Mouse (Mus musculus) stomach, embryonic 16.5 days (tissue): ENCODE data around the gene Fam131a. TPM values are rescaled to one million over a fixed set of nuclear protein-coding genes. Genes with fewer than 3 reads are reported as not detected.

ENCODE experiments used
- ATAC-seq: fragments of 200-750 bp; cut with Nextera tagmentation; 2 replicates; pipeline ENCODE4 v1.8.0; 2017; ENCODE audit warnings: moderate number of reproducible peaks, moderate TSS enrichment; ENCODE audit not compliant: insufficient read depth, low FRiP score
- H3K27ac ChIP-seq: fragments of 300-500 bp; sonication (generic); 2 replicates; pipeline ENCODE4 v1.5.1; 2014; ENCODE audit warnings: low read length
- H3K27me3 ChIP-seq: fragments of 300-500 bp; sonication (generic); 2 replicates; pipeline ENCODE4 v1.6.1; 2014; ENCODE audit warnings: low read length, control low read depth, mixed read lengths; ENCODE audit not compliant: control insufficient read depth, insufficient read depth
- H3K36me3 ChIP-seq: fragments of 300-500 bp; sonication (generic); 2 replicates; pipeline ENCODE4 v1.6.1; 2014; ENCODE audit warnings: low read length; ENCODE audit not compliant: control insufficient read depth, insufficient read depth
- H3K4me1 ChIP-seq: fragments of 300-500 bp; sonication (generic); 2 replicates; pipeline ENCODE4 v1.6.1; 2014; ENCODE audit warnings: low read length, control low read depth, mixed read lengths; ENCODE audit not compliant: control insufficient read depth, insufficient read depth
- H3K4me2 ChIP-seq: fragments of 300-500 bp; sonication (generic); 2 replicates; pipeline ENCODE4 v1.6.1; 2014; ENCODE audit warnings: low read depth, low read length, mixed read lengths
- H3K4me3 ChIP-seq: fragments of 300-500 bp; sonication (generic); replicated peaks from 2 replicates; pipeline ENCODE4 v1.5.1; 2014; ENCODE audit warnings: mild to moderate bottlenecking, low read length
- H3K9ac ChIP-seq: fragments of 300-500 bp; sonication (generic); 2 replicates; pipeline ENCODE4 v1.6.1; 2014; ENCODE audit warnings: low read length
- H3K9me3 ChIP-seq: fragments of 300-500 bp; sonication (generic); replicated peaks from 2 replicates; pipeline ENCODE4 v1.6.1; 2016; ENCODE audit warnings: low read length, control low read depth; ENCODE audit not compliant: control insufficient read depth
- WGBS: fragments of 180-500 bp; shearing (Covaris S2); extraction: QIAGEN DNeasy Blood & Tissue Kit; methylation state at CpG from one replicate; pipeline ENCODE4 v1.1.7; 2014; 5-methylcytosine and 5-hydroxymethylcytosine counted together
- polyA plus RNA-seq: library from polyadenylated mRNA; unstranded; fragments of >200 nt; fragmentation: Nextera tagmentation; extraction: Ambion mirVana; gene quantifications from 2 replicates; pipeline ENCODE4 v1.2.1, GENCODE M21; 2015

Gene Fam131a
- polyA plus RNA-seq, 1 experiment from 2014 or later, result 10.3 TPM

GRCm38 (mm10) chr16:20731688-20732087, 38.6 kb downstream of the Fam131a start:
- WGBS, result 67% methylated on average over 5 of the region's 5 CpGs
- Histone ChIP-seq H3K4me2 (no peak overlapping the region), H3K9me3 (no peaks in the 10 kb centered on the region), H3K4me3 (no peak overlapping the region), H3K27me3 (peaks cover 14% of the 10 kb centered on the region), H3K9ac (no peak overlapping the region), H3K36me3 (no peaks in the 10 kb centered on the region), H3K27ac (no peak overlapping the region), H3K4me1 (peaks cover 16% of the 10 kb centered on the region)
- no peak for ATAC-seq

GRCm38 (mm10) chr16:20732251-20732924, 39.3 kb downstream of the Fam131a start:
- H3K4me2 ChIP-seq, result peak overlapping the region; percentile 100
- H3K36me3 ChIP-seq, result no peaks in the 10 kb centered on the region
- H3K27me3 ChIP-seq, result peaks cover 14% of the 10 kb centered on the region
- H3K4me3 ChIP-seq, result peak overlapping the region; percentile 70
- peaks cover 16% of the 10 kb centered on the region for H3K4me1 ChIP-seq
- 2% methylated on average over 22 of the region's 30 CpGs for WGBS
- ATAC-seq, result peak; percentile 38; the same call in 1 of the 2 replicates
- peak overlapping the region; percentile 87 for H3K9ac ChIP-seq
- H3K9me3 ChIP-seq, result no peaks in the 10 kb centered on the region
- peak overlapping the region; percentile 67 for H3K27ac ChIP-seq

GRCm38 (mm10) chr16:20732925-20733730, 40.1 kb downstream of the Fam131a start, which contains the start of gene Chrd:
Gene Chrd (plus strand): TSS chr16:20733127.
- ATAC-seq, result peak; percentile 87; the same call in 1 of the 2 replicates
- under 1% methylated on average over 56 of the region's 70 CpGs for WGBS
- Histone ChIP-seq H3K4me1 (peaks cover 16% of the 10 kb centered on the region), H3K9ac (peak within 1 kb of the TSS; percentile 87), H3K27ac (peak within 1 kb of the TSS; percentile 67), H3K4me2 (peak within 1 kb of the TSS; percentile 100), H3K9me3 (no peaks in the 10 kb centered on the region), H3K27me3 (peaks cover 14% of the 10 kb centered on the region), H3K36me3 (no peaks in the 10 kb centered on the region), H3K4me3 (peak within 1 kb of the TSS; percentile 70)

- no peak within 1 kb of the TSS for H3K27ac ChIP-seq
- peak within 1 kb of the TSS; percentile 70 for H3K4me3 ChIP-seq
- no peaks in the 10 kb centered on the region for H3K9me3 ChIP-seq
- no peak for ATAC-seq
- H3K4me2 ChIP-seq, result peak within 1 kb of the TSS; percentile 100
- peaks cover 16% of the 10 kb centered on the region for H3K4me1 ChIP-seq
- WGBS, result 8% methylated on average over 45 of the region's 45 CpGs
- peak within 1 kb of the TSS; percentile 87 for H3K9ac ChIP-seq
- H3K27me3 ChIP-seq, result peaks cover 14% of the 10 kb centered on the region
- H3K36me3 ChIP-seq, result no peaks in the 10 kb centered on the region
Observed at GRCm38 (mm10) chr16:20733731-20734730, 41.0 kb downstream of the Fam131a start, which contains the start of gene Thpo. Gene Thpo (minus strand): TSS chr16:20734511.

GRCm38 (mm10) chr16:20735651-20736050, 42.6 kb downstream of the Fam131a start:
- 79% methylated on average over 5 of the region's 5 CpGs for WGBS
- Histone ChIP-seq H3K4me1 (peaks cover 12% of the 10 kb centered on the region), H3K4me2 (no peak overlapping the region), H3K4me3 (no peak overlapping the region), H3K36me3 (no peaks in the 10 kb centered on the region), H3K9ac (no peak overlapping the region), H3K27me3 (peaks cover 14% of the 10 kb centered on the region), H3K27ac (no peak overlapping the region), H3K9me3 (no peaks in the 10 kb centered on the region)
- ATAC-seq, result no peak

GRCm38 (mm10) chr16:20736168-20736567, 43.1 kb downstream of the Fam131a start:
- no peak for ATAC-seq
- H3K36me3 ChIP-seq, result no peaks in the 10 kb centered on the region
- WGBS, result 85% methylated on average over 7 of the region's 7 CpGs
- no peak overlapping the region for H3K4me3 ChIP-seq
- peaks cover 12% of the 10 kb centered on the region for H3K4me1 ChIP-seq
- H3K9ac ChIP-seq, result no peak overlapping the region
- no peak overlapping the region for H3K27ac ChIP-seq
- no peak overlapping the region for H3K4me2 ChIP-seq
- no peaks in the 10 kb centered on the region for H3K9me3 ChIP-seq
- H3K27me3 ChIP-seq, result peaks cover 14% of the 10 kb centered on the region

- no peak for ATAC-seq
- Histone ChIP-seq H3K9ac (no peak overlapping the region), H3K4me2 (no peak overlapping the region), H3K27ac (no peak overlapping the region), H3K9me3 (no peaks in the 10 kb centered on the region), H3K27me3 (peaks cover 14% of the 10 kb centered on the region), H3K4me3 (no peak overlapping the region), H3K36me3 (no peaks in the 10 kb centered on the region), H3K4me1 (peaks cover 12% of the 10 kb centered on the region)
- 88% methylated on average over 5 of the region's 5 CpGs for WGBS
Observed at GRCm38 (mm10) chr16:20736823-20737222, 43.8 kb downstream of the Fam131a start.

GRCm38 (mm10) chr16:20739845-20740244, 46.8 kb downstream of the Fam131a start:
- no peak overlapping the region for H3K4me2 ChIP-seq
- no peaks in the 10 kb centered on the region for H3K9me3 ChIP-seq
- ATAC-seq, result no peak
- H3K27me3 ChIP-seq, result peaks cover 2% of the 10 kb centered on the region
- H3K4me3 ChIP-seq, result no peak overlapping the region
- H3K36me3 ChIP-seq, result no peaks in the 10 kb centered on the region
- 87% methylated on average over 9 of the region's 9 CpGs for WGBS
- no peak overlapping the region for H3K9ac ChIP-seq
- no peaks in the 10 kb centered on the region for H3K4me1 ChIP-seq
- H3K27ac ChIP-seq, result no peak overlapping the region
